Mouse (Mus musculus) heart, embryonic 15.5 days (tissue): ENCODE measurements around the gene C1qtnf7. TPM values are rescaled to one million over a fixed set of nuclear protein-coding genes. Genes with fewer than 3 reads are reported as not detected.
A peak's percentile ranks its signal among the peaks of the same experiment; 100 is the strongest.

Experiments used
- ATAC-seq: fragments of 200-750 bp; cut with Nextera tagmentation; replicated peaks from 2 replicates; pipeline ENCODE4 v1.8.0; 2017; ENCODE audit warnings: low read depth, moderate TSS enrichment; ENCODE audit not compliant: insufficient number of reproducible peaks, insufficient read depth, low FRiP score
- H3K27ac ChIP-seq: fragments of 300-500 bp; sonication (generic); 2 replicates; pipeline ENCODE4 v1.5.1; 2015; ENCODE audit warnings: mild to moderate bottlenecking, inconsistent platforms
- H3K27me3 ChIP-seq: fragments of 300-500 bp; sonication (generic); 2 replicates; pipeline ENCODE4 v1.6.1; 2015; ENCODE audit warnings: inconsistent platforms
- H3K36me3 ChIP-seq: fragments of 300-500 bp; sonication (generic); 2 replicates; pipeline ENCODE4 v1.6.1; 2015; ENCODE audit warnings: mild to moderate bottlenecking, inconsistent platforms
- H3K4me1 ChIP-seq: fragments of 300-500 bp; sonication (generic); replicated peaks from 2 replicates; pipeline ENCODE4 v1.6.1; 2015; ENCODE audit warnings: inconsistent platforms
- H3K4me2 ChIP-seq: fragments of 300-500 bp; sonication (generic); 2 replicates; pipeline ENCODE4 v1.6.1; 2015; ENCODE audit warnings: inconsistent platforms, mild to moderate bottlenecking, moderate library complexity
- H3K4me3 ChIP-seq: fragments of 300-500 bp; sonication (generic); 2 replicates; pipeline ENCODE4 v1.5.1; 2015; ENCODE audit warnings: mild to moderate bottlenecking, inconsistent platforms
- H3K9ac ChIP-seq: fragments of 300-500 bp; sonication (generic); 2 replicates; pipeline ENCODE4 v1.6.1; 2015; ENCODE audit warnings: mild to moderate bottlenecking, inconsistent platforms
- H3K9me3 ChIP-seq: fragments of 300-500 bp; sonication (generic); replicated peaks from 2 replicates; pipeline ENCODE4 v1.6.1; 2016; ENCODE audit warnings: inconsistent platforms
- WGBS: fragments of 180-500 bp; shearing (Covaris S2); methylation state at CpG from one replicate; pipeline ENCODE4 v1.1.7; 2015; ENCODE audit warnings: mixed read lengths; 5-methylcytosine and 5-hydroxymethylcytosine counted together
- polyA plus RNA-seq: library from polyadenylated mRNA; unstranded; fragments of >200 nt; fragmentation: Nextera tagmentation; extraction: Ambion mirVana; gene quantifications from 2 replicates; pipeline ENCODE4 v1.2.1, GENCODE M21; 2015

C1qtnf7 gene
- polyA plus RNA-seq, 1 experiment from 2014 or later: 7.1 TPM

DNA sequence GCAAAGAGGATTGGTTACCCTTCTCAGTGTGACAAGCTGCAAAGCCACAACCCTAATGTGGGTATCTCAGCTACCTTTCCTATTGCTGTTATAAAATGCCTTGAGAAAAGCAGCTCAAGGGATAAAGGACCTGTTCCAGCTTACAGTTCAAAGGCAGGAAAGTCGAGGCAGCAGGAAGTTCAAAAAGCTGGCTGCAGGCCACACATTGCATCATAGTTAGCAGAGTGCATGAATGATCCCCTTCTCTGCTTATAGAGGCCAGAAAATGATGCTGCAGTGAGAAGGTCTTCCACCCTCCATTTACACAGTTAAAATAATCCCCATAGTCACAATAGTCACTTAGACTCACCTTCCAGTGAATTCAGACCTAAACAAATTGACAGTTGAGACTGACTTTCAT, 69.1 kb downstream of the C1qtnf7 start:
- Histone ChIP-seq H3K27me3 (no peaks in the 10 kb centered on the region), H3K9ac (no peak overlapping the region), H3K4me3 (no peak overlapping the region), H3K9me3 (no peaks in the 10 kb centered on the region), H3K27ac (no peak overlapping the region), H3K4me2 (no peak overlapping the region), H3K4me1 (peaks cover 5% of the 10 kb centered on the region; the same call in 1 of the 2 replicates), H3K36me3 (no peaks in the 10 kb centered on the region)
- ATAC-seq: no peak
- WGBS: 17% methylated on average over 1 of the region's 1 CpGs

DNA sequence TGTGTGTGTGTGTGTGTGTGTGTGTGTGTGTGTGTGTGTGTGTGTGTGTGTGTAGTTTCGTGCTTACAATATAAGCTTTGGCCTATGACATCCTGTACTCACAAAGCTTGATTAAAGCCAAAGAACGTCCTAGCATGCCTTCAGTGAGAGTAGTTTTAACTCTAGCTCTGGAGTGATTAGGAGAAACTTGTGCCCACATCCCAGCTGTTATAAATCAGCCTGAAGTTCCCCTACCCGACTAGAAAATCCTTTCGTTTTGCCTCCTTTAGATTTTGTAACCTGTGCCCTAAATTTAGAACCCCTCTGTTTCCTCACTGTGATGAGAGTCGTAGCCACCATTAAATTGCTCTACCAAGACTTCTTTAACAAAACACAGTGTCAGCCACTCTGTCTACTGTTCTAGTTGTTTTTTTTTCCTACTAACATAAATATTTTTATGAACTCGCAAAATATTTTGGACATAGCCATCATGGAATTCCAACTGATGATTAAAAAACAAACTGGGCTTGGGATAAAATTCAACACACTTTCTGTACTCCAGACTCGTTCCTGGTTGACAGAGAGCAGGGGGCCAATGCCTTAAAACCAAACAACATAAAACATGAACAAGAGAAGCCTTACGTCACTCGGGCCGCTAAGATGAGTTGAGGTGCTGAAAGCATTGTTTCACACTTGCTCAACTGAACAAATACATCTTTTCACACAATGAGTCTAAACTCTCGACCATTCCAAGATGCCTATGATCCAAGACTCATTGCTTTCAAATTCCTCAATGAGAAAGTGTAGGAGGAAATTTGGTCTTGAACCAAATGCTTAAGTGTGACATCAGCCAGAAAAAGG, 70.3 kb downstream of the C1qtnf7 start:
- no peak for ATAC-seq
- 44% methylated on average over 11 of the region's 11 CpGs for WGBS
- H3K36me3 ChIP-seq: no peaks in the 10 kb centered on the region
- H3K9me3 ChIP-seq: no peaks in the 10 kb centered on the region
- peaks cover 5% of the 10 kb centered on the region; the same call in 1 of the 2 replicates for H3K4me1 ChIP-seq
- H3K4me3 ChIP-seq: no peak overlapping the region
- no peak overlapping the region for H3K9ac ChIP-seq
- no peak overlapping the region for H3K4me2 ChIP-seq
- no peak overlapping the region for H3K27ac ChIP-seq
- no peaks in the 10 kb centered on the region for H3K27me3 ChIP-seq

DNA sequence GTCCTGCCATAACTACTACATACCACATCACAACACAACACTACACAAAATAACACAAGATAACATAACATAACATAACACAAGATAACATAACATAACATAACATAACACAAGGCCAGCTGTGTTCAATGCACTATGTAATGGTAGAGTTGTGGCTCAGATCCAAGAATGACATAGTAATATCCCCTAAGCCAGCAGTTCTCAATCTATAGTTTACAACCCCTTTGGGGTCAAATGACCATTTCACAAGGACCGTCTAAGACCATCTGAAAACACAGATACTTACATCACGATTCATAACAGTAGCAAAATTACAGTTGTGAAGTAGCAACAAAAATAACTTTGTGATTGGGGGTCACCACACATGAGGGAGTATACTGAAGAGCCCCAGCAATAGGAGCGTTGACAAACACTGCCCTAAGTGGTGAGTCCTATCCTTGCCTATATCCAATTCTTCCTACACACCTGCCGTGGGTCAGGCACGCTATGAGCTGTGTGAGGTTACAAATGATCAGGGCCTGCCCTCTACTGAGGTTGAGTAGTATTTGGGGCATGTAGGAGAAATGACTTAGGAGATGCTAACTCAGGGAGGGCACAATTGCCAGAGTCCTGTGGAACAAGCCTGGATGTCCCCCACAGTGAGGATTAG, 73.6 kb downstream of the C1qtnf7 start:
- Histone ChIP-seq H3K9me3 (no peaks in the 10 kb centered on the region), H3K4me2 (no peak overlapping the region), H3K36me3 (no peaks in the 10 kb centered on the region), H3K4me3 (no peak overlapping the region), H3K27me3 (no peaks in the 10 kb centered on the region), H3K9ac (no peak overlapping the region), H3K27ac (peak overlapping the region; percentile 55), H3K4me1 (peaks cover 5% of the 10 kb centered on the region; the same call in 1 of the 2 replicates)
- 65% methylated on average over 5 of the region's 5 CpGs for WGBS
- no peak for ATAC-seq

DNA sequence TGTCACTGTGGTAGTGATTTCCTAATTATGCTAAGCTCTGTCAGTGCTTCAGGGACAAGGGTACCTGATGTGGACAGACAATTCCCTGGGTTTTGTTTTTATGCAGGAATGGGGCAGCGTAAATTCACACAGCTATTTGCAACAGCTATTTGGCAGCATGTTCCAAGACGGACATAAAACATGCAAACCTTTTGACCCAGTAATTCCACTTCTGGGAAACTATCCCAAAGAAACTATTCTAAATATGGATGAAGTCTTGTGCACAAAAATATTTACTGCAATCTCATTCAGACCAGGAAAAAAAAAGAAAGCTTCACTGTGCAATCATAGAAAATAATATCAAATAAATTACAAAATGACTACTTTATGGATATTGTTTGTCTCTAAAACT, 74.1 kb downstream of the C1qtnf7 start:
- no peak overlapping the region for H3K4me3 ChIP-seq
- 46% methylated on average over 2 of the region's 2 CpGs for WGBS
- no peak overlapping the region for H3K4me2 ChIP-seq
- no peak for ATAC-seq
- H3K4me1 ChIP-seq: peaks cover 2% of the 10 kb centered on the region; the same call in 1 of the 2 replicates
- no peaks in the 10 kb centered on the region for H3K27me3 ChIP-seq
- H3K27ac ChIP-seq: peak overlapping the region; percentile 55
- H3K9ac ChIP-seq: no peak overlapping the region
- H3K9me3 ChIP-seq: no peaks in the 10 kb centered on the region
- no peaks in the 10 kb centered on the region for H3K36me3 ChIP-seq

DNA sequence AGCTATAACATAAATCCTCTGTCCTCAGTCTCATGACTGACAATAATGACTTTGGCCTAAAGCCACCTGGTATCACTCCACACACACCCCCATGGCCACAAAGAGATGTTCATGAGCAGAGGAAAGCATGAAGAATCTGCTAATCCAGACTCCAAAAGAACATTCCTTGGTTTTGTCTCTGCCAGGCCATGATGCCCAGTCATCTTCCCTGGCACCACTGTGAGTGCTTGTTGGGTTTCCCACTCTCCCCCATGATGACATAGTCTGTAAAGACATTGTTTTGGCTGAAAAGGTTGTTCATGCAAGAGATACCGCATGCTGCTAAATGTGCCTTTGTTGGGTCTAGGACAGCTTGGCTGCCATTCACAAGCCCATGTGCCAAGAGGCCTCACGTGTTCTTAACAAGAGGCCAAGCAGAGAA, 75.0 kb downstream of the C1qtnf7 start:
- H3K4me3 ChIP-seq: no peak overlapping the region
- 0 out of 2 replicates have a peak overlapping the region, but pooled peaks have one; percentile 1 for H3K27ac ChIP-seq
- no peaks in the 10 kb centered on the region for H3K9me3 ChIP-seq
- no peak overlapping the region for H3K9ac ChIP-seq
- no peaks in the 10 kb centered on the region for H3K36me3 ChIP-seq
- 83% methylated on average over 2 of the region's 2 CpGs for WGBS
- no peak overlapping the region for H3K4me2 ChIP-seq
- no peak for ATAC-seq
- H3K4me1 ChIP-seq: no peaks in the 10 kb centered on the region
- H3K27me3 ChIP-seq: no peaks in the 10 kb centered on the region

DNA sequence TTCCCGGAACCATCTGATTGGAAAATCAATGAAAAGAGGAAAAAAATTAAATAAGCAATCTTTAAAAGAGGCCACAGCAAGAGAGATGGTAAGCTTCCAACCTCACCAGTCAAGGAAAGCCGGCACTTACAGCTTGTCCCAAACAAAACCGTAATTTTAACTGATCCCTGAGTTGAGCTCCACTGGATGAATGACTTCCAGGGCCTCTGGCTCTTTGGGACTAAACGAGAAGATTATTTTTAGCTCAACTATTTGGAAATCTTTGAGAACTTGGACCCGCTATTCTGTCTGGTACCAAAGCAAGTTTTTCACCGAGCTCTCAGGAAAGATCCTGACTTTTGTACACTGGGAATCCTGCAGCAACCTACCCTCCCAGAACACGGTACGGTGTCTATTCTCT, 86.3 kb downstream of the C1qtnf7 start:
- Histone ChIP-seq H3K4me2 (no peak overlapping the region), H3K27me3 (no peaks in the 10 kb centered on the region), H3K4me1 (no peaks in the 10 kb centered on the region), H3K4me3 (no peak overlapping the region), H3K27ac (no peak overlapping the region), H3K36me3 (no peaks in the 10 kb centered on the region), H3K9ac (no peak overlapping the region), H3K9me3 (no peaks in the 10 kb centered on the region)
- 72% methylated on average over 8 of the region's 8 CpGs for WGBS
- no peak for ATAC-seq

DNA sequence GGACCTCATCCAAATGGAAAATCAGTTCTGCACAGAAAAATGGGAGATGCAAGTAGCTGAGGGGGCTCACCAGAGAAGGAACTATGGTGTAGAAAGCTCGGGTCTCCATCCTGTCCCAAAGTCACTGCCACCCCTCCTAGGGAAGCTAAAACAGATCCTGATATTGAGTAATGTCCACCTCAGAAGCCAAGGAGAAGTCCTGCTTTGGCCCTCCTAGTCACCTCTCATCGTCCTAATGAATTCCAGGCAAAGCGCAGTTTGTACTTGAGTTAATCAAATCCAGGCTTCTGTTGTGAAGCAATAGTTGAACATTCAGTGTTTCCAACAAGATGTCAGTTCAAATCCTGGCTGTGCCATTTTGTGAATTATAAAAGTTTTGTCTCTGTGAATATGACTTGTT, 87.2 kb downstream of the C1qtnf7 start:
- 84% methylated on average over 3 of the region's 3 CpGs for WGBS
- Histone ChIP-seq H3K4me2 (no peak overlapping the region), H3K9ac (no peak overlapping the region), H3K4me3 (no peak overlapping the region), H3K4me1 (no peaks in the 10 kb centered on the region), H3K27me3 (no peaks in the 10 kb centered on the region), H3K36me3 (no peaks in the 10 kb centered on the region), H3K27ac (no peak overlapping the region), H3K9me3 (no peaks in the 10 kb centered on the region)
- no peak for ATAC-seq

DNA sequence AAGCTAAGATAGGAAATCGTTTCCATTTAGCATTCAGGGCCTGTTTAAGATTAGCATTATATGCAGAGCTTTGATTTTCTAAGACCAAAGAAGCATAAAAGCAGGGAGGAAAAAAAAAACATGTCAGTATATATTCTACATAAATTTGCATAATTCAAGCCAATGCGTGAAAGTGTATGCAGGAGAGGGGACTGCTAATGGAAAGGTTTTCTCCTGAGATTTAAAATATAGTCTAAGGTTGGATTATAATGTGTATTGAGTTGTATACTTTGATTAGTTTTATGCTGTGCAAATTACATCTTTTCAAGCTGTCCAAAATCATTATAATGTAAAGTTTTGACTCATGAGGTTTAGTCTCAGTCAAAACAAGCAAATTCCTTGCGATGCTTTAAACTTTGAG, 88.2 kb downstream of the C1qtnf7 start:
- H3K9ac ChIP-seq: no peak overlapping the region
- H3K4me1 ChIP-seq: no peaks in the 10 kb centered on the region
- no peaks in the 10 kb centered on the region for H3K9me3 ChIP-seq
- WGBS: 82% methylated on average over 3 of the region's 3 CpGs
- no peak overlapping the region for H3K27ac ChIP-seq
- no peak overlapping the region for H3K4me3 ChIP-seq
- no peaks in the 10 kb centered on the region for H3K36me3 ChIP-seq
- H3K4me2 ChIP-seq: no peak overlapping the region
- H3K27me3 ChIP-seq: no peaks in the 10 kb centered on the region
- no peak for ATAC-seq

DNA sequence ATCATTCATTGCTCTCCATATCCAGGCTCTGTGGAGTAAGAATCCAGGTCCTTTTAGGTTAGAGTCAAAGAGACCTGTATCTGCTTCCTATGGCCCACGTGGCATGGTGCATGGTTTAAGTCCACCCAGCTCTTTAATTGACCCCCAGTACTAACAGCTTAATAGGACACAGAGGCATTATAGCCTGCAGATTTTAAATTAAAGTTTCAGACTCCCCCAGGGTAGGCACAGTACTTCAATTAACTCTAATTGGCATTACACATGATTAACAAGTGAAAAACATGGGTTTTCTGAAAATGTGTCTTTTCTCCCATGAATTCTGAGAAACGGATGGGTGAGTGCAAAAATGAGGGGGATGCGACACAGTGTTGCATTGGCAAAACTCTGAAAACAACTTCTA, 92.7 kb downstream of the C1qtnf7 start:
- Histone ChIP-seq H3K4me3 (no peak overlapping the region), H3K4me1 (no peaks in the 10 kb centered on the region), H3K27me3 (no peaks in the 10 kb centered on the region), H3K36me3 (no peaks in the 10 kb centered on the region), H3K4me2 (no peak overlapping the region), H3K9me3 (no peaks in the 10 kb centered on the region), H3K27ac (no peak overlapping the region), H3K9ac (no peak overlapping the region)
- WGBS: 81% methylated on average over 3 of the region's 3 CpGs
- ATAC-seq: no peak

DNA sequence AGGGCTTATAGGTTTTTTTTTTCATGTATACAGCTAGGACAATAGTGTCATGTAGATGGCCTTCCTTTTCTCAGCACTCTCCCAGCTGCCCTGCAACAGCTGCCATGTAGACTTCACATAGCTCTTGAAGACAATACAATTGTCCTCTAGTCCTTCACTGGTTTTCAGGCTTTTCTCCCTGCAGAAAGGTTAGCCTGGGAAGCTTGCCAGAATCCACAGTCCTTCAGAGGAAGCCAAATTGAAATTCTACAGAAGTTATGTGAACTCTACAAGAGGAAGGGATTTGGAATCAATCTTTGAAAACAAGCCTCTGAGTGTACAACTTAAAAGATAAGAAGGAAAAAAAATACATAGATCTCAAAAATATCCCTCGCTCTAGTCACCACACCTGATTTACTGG, 94.4 kb downstream of the C1qtnf7 start:
- Histone ChIP-seq H3K27ac (no peak overlapping the region), H3K36me3 (no peaks in the 10 kb centered on the region), H3K27me3 (no peaks in the 10 kb centered on the region), H3K4me2 (no peak overlapping the region), H3K4me1 (no peaks in the 10 kb centered on the region), H3K9ac (no peak overlapping the region), H3K9me3 (no peaks in the 10 kb centered on the region), H3K4me3 (no peak overlapping the region)
- ATAC-seq: no peak
- 48% methylated on average over 1 of the region's 1 CpGs for WGBS

DNA sequence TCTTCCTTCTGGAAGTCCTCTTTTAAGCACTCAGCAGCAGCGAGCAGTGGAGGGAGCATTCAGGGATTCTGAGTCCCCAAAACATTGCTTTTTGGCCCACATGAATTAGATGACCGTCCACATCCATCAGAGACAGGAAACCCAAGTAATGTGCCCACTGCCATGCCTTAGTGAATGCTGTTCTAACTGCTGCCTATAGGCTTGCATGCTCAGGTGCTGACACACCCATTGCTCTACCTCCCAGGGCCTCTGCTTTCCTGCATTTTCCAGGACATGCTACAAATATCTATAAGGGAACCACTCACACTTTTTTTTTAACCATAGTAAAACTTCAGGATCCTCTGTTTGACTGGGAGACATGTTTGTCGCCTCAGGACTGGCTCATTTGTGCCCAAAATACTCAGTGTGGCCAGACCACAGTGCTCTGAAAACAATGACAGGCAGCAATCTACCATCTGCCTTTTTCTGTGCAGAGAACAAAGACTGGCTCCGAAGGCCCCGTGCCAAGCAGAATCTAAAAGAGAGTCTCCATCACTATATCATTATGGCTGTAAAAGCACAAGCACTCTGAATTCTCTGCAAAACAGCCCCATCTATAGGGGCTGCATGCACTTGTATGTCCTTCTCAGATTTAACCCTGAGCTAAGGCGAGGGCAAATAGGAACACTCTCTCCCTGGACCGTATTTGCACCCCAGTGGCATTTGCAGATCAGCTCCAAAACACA, 106.4 kb downstream of the C1qtnf7 start:
- no peak overlapping the region for H3K27ac ChIP-seq
- H3K36me3 ChIP-seq: no peaks in the 10 kb centered on the region
- H3K9ac ChIP-seq: no peak overlapping the region
- H3K27me3 ChIP-seq: no peaks in the 10 kb centered on the region
- 61% methylated on average over 7 of the region's 7 CpGs for WGBS
- no peak overlapping the region for H3K4me2 ChIP-seq
- no peak overlapping the region for H3K4me3 ChIP-seq
- no peak for ATAC-seq
- H3K9me3 ChIP-seq: no peaks in the 10 kb centered on the region
- H3K4me1 ChIP-seq: no peaks in the 10 kb centered on the region
